Mouse (Mus musculus): Measurements from ENCODE around the gene Hlx. TPM values are rescaled to one million over a fixed set of nuclear protein-coding genes. Genes with fewer than 3 reads are reported as not detected.

Hlx gene
- polyA plus RNA-seq, 2 experiments = 2.7 to 3.5 TPM

GRCm38 (mm10) chr1:184762941-184763340 lies 30.5 kb upstream of the Hlx start:
- Histone ChIP-seq H3K9ac (replicated peaks) (no peak overlapping the region), H3K4me1 (replicated peaks; ENCODE audit: control insufficient read depth in 2 of 2, insufficient read depth in 2 of 2, low read length in 1 of 2) (no peaks in the 10 kb centered on the region), H3K36me3 (replicated peaks; ENCODE audit: control insufficient read depth, insufficient read depth, low read depth) (no peaks in the 10 kb centered on the region), H3K9me3 (ENCODE audit: control insufficient read depth, low read length) (no peaks in the 10 kb centered on the region), H3K4me3 (ENCODE audit: insufficient read depth in 1 of 2, low read depth in 2 of 2, low read length in 2 of 2) (no peak overlapping the region), H3K27me3 (ENCODE audit: control insufficient read depth, insufficient read depth, low read length) (no peaks in the 10 kb centered on the region), H3K27ac (no peak overlapping the region), H3K4me2 (ENCODE audit: low read depth) (no peak overlapping the region)
- DNase-seq (ENCODE audit: low read depth in 3 of 3, low spot score in 3 of 3) (no peak), ATAC-seq (ENCODE audit: insufficient read depth) (no peak)
- TF ChIP-seq EP300 (IDR thresholded peaks at IDR 0.05; ENCODE audit: low read depth) (no peak), CTCF (IDR thresholded peaks at IDR 0.05; ENCODE audit: low read depth) (no peak)
- WGBS (ENCODE audit: insufficient replicate concordance) = 46% methylated on average over 5 of the region's 5 CpGs

GRCm38 (mm10) chr1:184761988-184762387 lies 29.6 kb upstream of the Hlx start:
- Histone ChIP-seq H3K9me3 (ENCODE audit: control insufficient read depth, low read length) (no peaks in the 10 kb centered on the region), H3K4me1 (replicated peaks; ENCODE audit: control insufficient read depth in 2 of 2, insufficient read depth in 2 of 2, low read length in 1 of 2) (no peaks in the 10 kb centered on the region), H3K36me3 (replicated peaks; ENCODE audit: control insufficient read depth, insufficient read depth, low read depth) (no peaks in the 10 kb centered on the region), H3K27me3 (ENCODE audit: control insufficient read depth, insufficient read depth, low read length) (no peaks in the 10 kb centered on the region), H3K9ac (replicated peaks) (no peak overlapping the region), H3K4me2 (ENCODE audit: low read depth) (no peak overlapping the region), H3K27ac (no peak overlapping the region), H3K4me3 (ENCODE audit: insufficient read depth in 1 of 2, low read depth in 2 of 2, low read length in 2 of 2) (no peak overlapping the region)
- whole genome bisulfite sequencing (ENCODE audit: insufficient replicate concordance) = 62% methylated on average over 4 of the region's 4 CpGs
- ATAC-seq (ENCODE audit: insufficient read depth) (no peak), DNase-seq (ENCODE audit: low read depth in 3 of 3, low spot score in 3 of 3) (no peak)
- TF ChIP-seq EP300 (IDR thresholded peaks at IDR 0.05; ENCODE audit: low read depth) = no peak
- no peak for TF ChIP-seq CTCF (IDR thresholded peaks at IDR 0.05; ENCODE audit: low read depth)

- no peak overlapping the region for H3K27ac ChIP-seq
- H3K27me3 ChIP-seq (ENCODE audit: control insufficient read depth, insufficient read depth, low read length) = no peaks in the 10 kb centered on the region
- TF ChIP-seq EP300 (IDR thresholded peaks at IDR 0.05; ENCODE audit: low read depth) (no peak), CTCF (IDR thresholded peaks at IDR 0.05; ENCODE audit: low read depth) (no peak)
- no peak for ATAC-seq (ENCODE audit: insufficient read depth)
- WGBS (ENCODE audit: insufficient replicate concordance) = 68% methylated on average over 5 of the region's 5 CpGs
- no peak overlapping the region for H3K9ac ChIP-seq (replicated peaks)
- no peaks in the 10 kb centered on the region for H3K36me3 ChIP-seq (replicated peaks; ENCODE audit: control insufficient read depth, insufficient read depth, low read depth)
- H3K9me3 ChIP-seq (ENCODE audit: control insufficient read depth, low read length) = no peaks in the 10 kb centered on the region
- DNase-seq (ENCODE audit: low read depth in 3 of 3, low spot score in 3 of 3) = no peak
- H3K4me3 ChIP-seq (ENCODE audit: insufficient read depth in 1 of 2, low read depth in 2 of 2, low read length in 2 of 2) = no peak overlapping the region
- no peak overlapping the region for H3K4me2 ChIP-seq (ENCODE audit: low read depth)
- no peaks in the 10 kb centered on the region for H3K4me1 ChIP-seq (replicated peaks; ENCODE audit: control insufficient read depth in 2 of 2, insufficient read depth in 2 of 2, low read length in 1 of 2)
Measured at GRCm38 (mm10) chr1:184752671-184753070, 20.3 kb upstream of the Hlx start.

- Histone ChIP-seq H3K27ac (no peak overlapping the region), H3K9ac (replicated peaks) (no peak overlapping the region), H3K4me1 (replicated peaks; ENCODE audit: control insufficient read depth in 2 of 2, insufficient read depth in 2 of 2, low read length in 1 of 2) (no peaks in the 10 kb centered on the region), H3K4me2 (ENCODE audit: low read depth) (no peak overlapping the region), H3K9me3 (ENCODE audit: control insufficient read depth, low read length) (no peaks in the 10 kb centered on the region), H3K27me3 (ENCODE audit: control insufficient read depth, insufficient read depth, low read length) (no peaks in the 10 kb centered on the region), H3K4me3 (ENCODE audit: insufficient read depth in 1 of 2, low read depth in 2 of 2, low read length in 2 of 2) (no peak overlapping the region), H3K36me3 (replicated peaks; ENCODE audit: control insufficient read depth, insufficient read depth, low read depth) (no peaks in the 10 kb centered on the region)
- DNase-seq (ENCODE audit: low read depth in 3 of 3, low spot score in 3 of 3) (no peak), ATAC-seq (ENCODE audit: insufficient read depth) (no peak)
- TF ChIP-seq CTCF (IDR thresholded peaks at IDR 0.05; ENCODE audit: low read depth) (no peak), EP300 (IDR thresholded peaks at IDR 0.05; ENCODE audit: low read depth) (no peak)
- 52% methylated on average over 11 of the region's 11 CpGs for WGBS (ENCODE audit: insufficient replicate concordance)
Measured at GRCm38 (mm10) chr1:184750114-184750664, 17.8 kb upstream of the Hlx start.

- no peak for ATAC-seq (ENCODE audit: insufficient read depth)
Measured at GRCm38 (mm10) chr1:184748692-184749152, 16.3 kb upstream of the Hlx start.

More at GRCm38 (mm10) chr1:184748692-184749152, 16.3 kb upstream of the Hlx start:
- Histone ChIP-seq H3K9me3 (ENCODE audit: control insufficient read depth, low read length) (no peaks in the 10 kb centered on the region), H3K4me3 (ENCODE audit: insufficient read depth in 1 of 2, low read depth in 2 of 2, low read length in 2 of 2) (no peak overlapping the region), H3K4me2 (ENCODE audit: low read depth) (no peak overlapping the region), H3K9ac (replicated peaks) (no peak overlapping the region), H3K4me1 (replicated peaks; ENCODE audit: control insufficient read depth in 2 of 2, insufficient read depth in 2 of 2, low read length in 1 of 2) (no peaks in the 10 kb centered on the region), H3K36me3 (replicated peaks; ENCODE audit: control insufficient read depth, insufficient read depth, low read depth) (no peaks in the 10 kb centered on the region), H3K27me3 (ENCODE audit: control insufficient read depth, insufficient read depth, low read length) (no peaks in the 10 kb centered on the region), H3K27ac (no peak overlapping the region)
- no peak for DNase-seq (ENCODE audit: low read depth in 3 of 3, low spot score in 3 of 3)
- TF ChIP-seq CTCF (IDR thresholded peaks at IDR 0.05; ENCODE audit: low read depth) (no peak), EP300 (IDR thresholded peaks at IDR 0.05; ENCODE audit: low read depth) (no peak)
- WGBS (ENCODE audit: insufficient replicate concordance) = 52% methylated on average over 14 of the region's 14 CpGs

Measured in liver, embryonic 14.5 days (tissue).